Mouse (Mus musculus) thymus, postnatal 4 days (tissue): ENCODE results near the gene Nfib.
A peak's percentile ranks its signal among the peaks of the same experiment; 100 is the strongest.

Experiments used
- DNase-seq: peaks from one replicate; pipeline ENCODE4 v3.0.0; 2021

The Nfib gene

GRCm38 (mm10) chr4:82509166-82509767 is 196.3 kb downstream of the Nfib start:
- no peak for DNase-seq

- DNase-seq, result no peak
These were observed 197.3 kb downstream of the Nfib start for GRCm38 (mm10) chr4:82508281-82508687.

- no peak for DNase-seq
These were observed 197.8 kb downstream of the Nfib start for GRCm38 (mm10) chr4:82507541-82508280.

- peak; percentile 11 for DNase-seq
These were observed 198.7 kb downstream of the Nfib start for GRCm38 (mm10) chr4:82506731-82507331.

GRCm38 (mm10) chr4:82506081-82506730 is 199.3 kb downstream of the Nfib start:
- DNase-seq, result peak; percentile 26

- peak; percentile 16 for DNase-seq
These were observed 200.2 kb downstream of the Nfib start for GRCm38 (mm10) chr4:82505121-82506031.

GRCm38 (mm10) chr4:82504284-82505120 is 201.0 kb downstream of the Nfib start:
- DNase-seq, result no peak

- DNase-seq, result no peak
These were observed 201.6 kb downstream of the Nfib start for GRCm38 (mm10) chr4:82504015-82504283.

GRCm38 (mm10) chr4:82503274-82504014 is 202.1 kb downstream of the Nfib start:
- no peak for DNase-seq

- no peak for DNase-seq
These were observed 202.9 kb downstream of the Nfib start for GRCm38 (mm10) chr4:82502611-82503010.

GRCm38 (mm10) chr4:82502012-82502411 is 203.5 kb downstream of the Nfib start:
- DNase-seq, result no peak

GRCm38 (mm10) chr4:82500578-82501098 is 204.9 kb downstream of the Nfib start:
- no peak for DNase-seq

GRCm38 (mm10) chr4:82499725-82500577 is 205.6 kb downstream of the Nfib start:
- no peak for DNase-seq

GRCm38 (mm10) chr4:82499238-82499637 is 206.3 kb downstream of the Nfib start:
- DNase-seq, result no peak

GRCm38 (mm10) chr4:82497671-82498631 is 207.6 kb downstream of the Nfib start:
- no peak for DNase-seq

GRCm38 (mm10) chr4:82497141-82497566 is 208.4 kb downstream of the Nfib start:
- no peak for DNase-seq

GRCm38 (mm10) chr4:82496383-82496782 is 209.2 kb downstream of the Nfib start:
- no peak for DNase-seq

GRCm38 (mm10) chr4:82495605-82496004 is 209.9 kb downstream of the Nfib start:
- no peak for DNase-seq

- DNase-seq, result no peak
These were observed 210.7 kb downstream of the Nfib start for GRCm38 (mm10) chr4:82494829-82495228.
